Comparison of ENCODE assay signal across 9 mouse cellular contexts in genomic region chr12:28607546-28608305, GRCm38 (mm10). TPM values are rescaled to one million over a fixed set of nuclear protein-coding genes. Genes with fewer than 3 reads are reported as not detected.
DNase-seq lines count a peak whose midpoint lies in the region; ATAC-seq and TF ChIP-seq lines count a peak whose summit lies in the region.
"Had no signal": no experiment of that assay in that cellular context is flagged by ENCODE, and none has a peak within 500 bp of the region (broad histone marks: within the 10 kb centered on the region; RNA-seq: fewer than 3 reads in every experiment).

No protein-coding gene starts in this region.

- WGBS in heart, embryonic 10.5 days = 65% methylated on average over 17 of the region's 17 CpGs
- 48% methylated on average over 17 of the region's 17 CpGs for WGBS in heart, adult 2 months
- 59% methylated on average over 17 of the region's 17 CpGs for WGBS in hindbrain, embryonic 11.5 days
- WGBS in midbrain, embryonic 14.5 days = 26% methylated on average over 17 of the region's 17 CpGs
- WGBS in liver, embryonic 11.5 days = 63% methylated on average over 17 of the region's 17 CpGs

- H3K36me3 ChIP-seq in heart, embryonic 10.5 days = no peaks in the 10 kb centered on the region
- H3K36me3 ChIP-seq in heart, adult 2 months (ENCODE audit: control insufficient read depth, insufficient read depth, low read length) = no peaks in the 10 kb centered on the region
- H3K36me3 ChIP-seq in hindbrain, embryonic 11.5 days (ENCODE audit: control insufficient read depth, insufficient read depth, low read length) = no peaks in the 10 kb centered on the region
- no peaks in the 10 kb centered on the region for H3K36me3 ChIP-seq in midbrain, embryonic 14.5 days (ENCODE audit: control insufficient read depth, insufficient read depth, low read length)
- H3K36me3 ChIP-seq in liver, embryonic 11.5 days (ENCODE audit: control insufficient read depth, insufficient read depth, low read length) = no peaks in the 10 kb centered on the region

- no peak for DNase-seq in heart, embryonic 10.5 days (ENCODE audit: low spot score)
- DNase-seq in heart, adult 2 months = no peak
- peak; percentile 45 to 50 for DNase-seq in cerebellum, adult 18-20 months
- peak; percentile 13 for DNase-seq in hindbrain, embryonic 11.5 days (ENCODE audit: low spot score)
- DNase-seq in midbrain, embryonic 14.5 days = peak; percentile 73
- no peak for DNase-seq in spleen, postnatal 36 days (ENCODE audit: low spot score in 2 of 2)
- no peak for DNase-seq in liver, embryonic 11.5 days (ENCODE audit: low spot score)

- no peak for TF ChIP-seq CTCF in heart, adult 2 months (IDR thresholded peaks at IDR 0.05)

- no peaks in the 10 kb centered on the region for H3K79me2 ChIP-seq in heart, adult 2 months (replicated peaks; ENCODE audit: control insufficient read depth, insufficient read depth, low read length)

- no peak overlapping the region for H3K9ac ChIP-seq in heart, adult 2 months (ENCODE audit: low read depth, low read length)
- H3K9ac ChIP-seq in hindbrain, embryonic 11.5 days (ENCODE audit: low read depth, low read length) = no peak overlapping the region; the same call in 1 of the 2 replicates
- H3K9ac ChIP-seq in midbrain, embryonic 14.5 days (replicated peaks; ENCODE audit: low read length) = peak overlapping the region; percentile 51
- no peak overlapping the region for H3K9ac ChIP-seq in liver, embryonic 11.5 days (ENCODE audit: low read depth, low read length)

- H3K4me3 ChIP-seq in heart, embryonic 10.5 days = no peak overlapping the region
- H3K4me3 ChIP-seq in heart, adult 2 months = no peak overlapping the region
- no peak overlapping the region for H3K4me3 ChIP-seq in hindbrain, embryonic 11.5 days (ENCODE audit: low read depth, low read length)
- peak overlapping the region; percentile 14; the same call in 1 of the 2 replicates for H3K4me3 ChIP-seq in midbrain, embryonic 14.5 days (replicated peaks; ENCODE audit: low read depth, low read length)
- no peak overlapping the region for H3K4me3 ChIP-seq in liver, embryonic 11.5 days (ENCODE audit: low read depth, low read length)

- no peak for ATAC-seq in hindbrain, embryonic 11.5 days (ENCODE audit: low FRiP score)
- peak; percentile 82 for ATAC-seq in midbrain, embryonic 14.5 days (ENCODE audit: low FRiP score, low TSS enrichment)
- no peak for ATAC-seq in liver, embryonic 11.5 days (replicated peaks; ENCODE audit: low FRiP score)
- no peak for ATAC-seq in monocyte, adult 5-6 weeks (replicated peaks; ENCODE audit: insufficient number of reproducible peaks, low FRiP score, low TSS enrichment, poor library complexity, severe bottlenecking)

- peaks cover 12% of the 10 kb centered on the region for H3K4me1 ChIP-seq in heart, embryonic 10.5 days
- peaks cover 2% of the 10 kb centered on the region; the same call in 1 of the 2 replicates for H3K4me1 ChIP-seq in heart, adult 2 months (ENCODE audit: control insufficient read depth, insufficient read depth, low read length)
- H3K4me1 ChIP-seq in hindbrain, embryonic 11.5 days (replicated peaks; ENCODE audit: control insufficient read depth, insufficient read depth, low read length) = no peaks in the 10 kb centered on the region; the same call in 1 of the 2 replicates
- peaks cover 17% of the 10 kb centered on the region for H3K4me1 ChIP-seq in midbrain, embryonic 14.5 days (ENCODE audit: control insufficient read depth, insufficient read depth, low read length)
- no peaks in the 10 kb centered on the region for H3K4me1 ChIP-seq in liver, embryonic 11.5 days (replicated peaks; ENCODE audit: control insufficient read depth, insufficient read depth, low read length)

- peak overlapping the region; percentile 3; the same call in 1 of the 2 replicates for H3K27ac ChIP-seq in heart, embryonic 10.5 days
- no peak overlapping the region for H3K27ac ChIP-seq in heart, adult 2 months
- H3K27ac ChIP-seq in hindbrain, embryonic 11.5 days (ENCODE audit: low read depth, low read length) = no peak overlapping the region
- peak overlapping the region; percentile 90 for H3K27ac ChIP-seq in midbrain, embryonic 14.5 days (replicated peaks; ENCODE audit: low read depth, low read length)
- no peak overlapping the region for H3K27ac ChIP-seq in liver, embryonic 11.5 days (ENCODE audit: low read depth, low read length)
- H3K27ac ChIP-seq: kidney, postnatal 0 days had no signal

- H3K27me3 ChIP-seq in heart, embryonic 10.5 days (ENCODE audit: insufficient read depth, poor library complexity, severe bottlenecking) = no peaks in the 10 kb centered on the region
- no peaks in the 10 kb centered on the region for H3K27me3 ChIP-seq in heart, adult 2 months (ENCODE audit: control insufficient read depth, insufficient read depth, low read length)
- no peaks in the 10 kb centered on the region for H3K27me3 ChIP-seq in hindbrain, embryonic 11.5 days (ENCODE audit: control insufficient read depth, insufficient read depth, low read length)
- H3K27me3 ChIP-seq in midbrain, embryonic 14.5 days (ENCODE audit: control insufficient read depth, insufficient read depth, low read length) = no peaks in the 10 kb centered on the region
- H3K27me3 ChIP-seq in liver, embryonic 11.5 days (replicated peaks; ENCODE audit: control insufficient read depth, insufficient read depth, low read length) = no peaks in the 10 kb centered on the region

- intact Hi-C loops in heart, adult 2 months (cut with DNase I) = no loop called here

- TF ChIP-seq POLR2A in heart, adult 2 months (IDR thresholded peaks at IDR 0.05; ENCODE audit: insufficient read depth, low read depth, low read length) = no peak

- no peaks in the 10 kb centered on the region for H3K9me3 ChIP-seq in heart, embryonic 10.5 days
- H3K9me3 ChIP-seq in hindbrain, embryonic 11.5 days (ENCODE audit: control insufficient read depth, low read length) = no peaks in the 10 kb centered on the region
- H3K9me3 ChIP-seq in midbrain, embryonic 14.5 days (ENCODE audit: control insufficient read depth, low read length) = no peaks in the 10 kb centered on the region
- no peaks in the 10 kb centered on the region for H3K9me3 ChIP-seq in liver, embryonic 11.5 days (ENCODE audit: control insufficient read depth, low read length)

- no peak overlapping the region for H3K4me2 ChIP-seq in hindbrain, embryonic 11.5 days (replicated peaks; ENCODE audit: low read depth, low read length)
- peak overlapping the region; percentile 47 for H3K4me2 ChIP-seq in midbrain, embryonic 14.5 days (ENCODE audit: low read length)
- no peak overlapping the region for H3K4me2 ChIP-seq in liver, embryonic 11.5 days

- TF ChIP-seq EP300 in heart, adult 2 months (IDR thresholded peaks at IDR 0.05; ENCODE audit: insufficient read depth, low read depth, low read length) = no peak

RNA-seq across cellular contexts. Expression of gene Colec11, which starts 15.5 kb away (rescaled TPM):
- polyA plus RNA-seq in heart, embryonic 10.5 days (2016; fragmentation: Nextera tagmentation; extraction: Ambion mirVana) = 6.9 and 9.9 TPM in 2 replicates
- 10 to 100 TPM; 14.3 to 17.9 TPM for total RNA-seq in heart, adult 2 months (2021)
- 15.2 and 18.3 TPM in 2 replicates for polyA plus RNA-seq in heart, adult 2 months (2012; rRNA removed)
- 0.21 and 0.51 TPM in 2 replicates for polyA plus RNA-seq in hindbrain, embryonic 11.5 days (2014; fragmentation: Nextera tagmentation; extraction: Ambion mirVana)
- polyA plus RNA-seq in midbrain, embryonic 14.5 days (2014; fragmentation: Nextera tagmentation; extraction: Ambion mirVana) = 0.72 and 0.93 TPM in 2 replicates
- polyA plus RNA-seq in liver, embryonic 11.5 days (2014; fragmentation: Nextera tagmentation; extraction: Ambion mirVana) = 24.2 and 24.3 TPM in 2 replicates
- total RNA-seq in monocyte, adult 5-6 weeks (2017) = not detected in 3 replicates

RNA-seq across cellular contexts. Expression of gene Allc, which starts 25.4 kb away (rescaled TPM):
- polyA plus RNA-seq in heart, embryonic 10.5 days (2016; fragmentation: Nextera tagmentation; extraction: Ambion mirVana) = not detected in 2 replicates
- total RNA-seq in heart, adult 2 months (2021) = not detected
- polyA plus RNA-seq in heart, adult 2 months (2012; rRNA removed) = 0.10 and 0.12 TPM in 2 replicates
- polyA plus RNA-seq in hindbrain, embryonic 11.5 days (2014; fragmentation: Nextera tagmentation; extraction: Ambion mirVana) = not detected in 2 replicates
- polyA plus RNA-seq in midbrain, embryonic 14.5 days (2014; fragmentation: Nextera tagmentation; extraction: Ambion mirVana) = not detected in 2 replicates
- 0.13 TPM in 1 of 2 replicates, not detected in the other for polyA plus RNA-seq in liver, embryonic 11.5 days (2014; fragmentation: Nextera tagmentation; extraction: Ambion mirVana)
- total RNA-seq in monocyte, adult 5-6 weeks (2017) = 1.6 TPM in 1 of 3 replicates, not detected in the others
- polyA plus RNA-seq: kidney, postnatal 0 days had no signal

RNA-seq across cellular contexts. Expression of gene Rps7, which starts 28.0 kb away (rescaled TPM):
- polyA plus RNA-seq in heart, embryonic 10.5 days (2016; fragmentation: Nextera tagmentation; extraction: Ambion mirVana) = 484 and 569 TPM in 2 replicates
- 100 to 1,000 TPM; 228 to 303 TPM for total RNA-seq in heart, adult 2 months (2021)
- 176 and 182 TPM in 2 replicates for polyA plus RNA-seq in heart, adult 2 months (2012; rRNA removed)
- 766 and 780 TPM in 2 replicates for polyA plus RNA-seq in hindbrain, embryonic 11.5 days (2014; fragmentation: Nextera tagmentation; extraction: Ambion mirVana)
- polyA plus RNA-seq in midbrain, embryonic 14.5 days (2014; fragmentation: Nextera tagmentation; extraction: Ambion mirVana) = 653 and 682 TPM in 2 replicates
- polyA plus RNA-seq in liver, embryonic 11.5 days (2014; fragmentation: Nextera tagmentation; extraction: Ambion mirVana) = 1,023 and 1,028 TPM in 2 replicates
- total RNA-seq in monocyte, adult 5-6 weeks (2017) = 1,908 to 2,689 TPM (median 2,348 TPM) in 3 replicates

RNA-seq across cellular contexts. Expression of gene Rnaseh1, which starts 41.7 kb away (rescaled TPM):
- polyA plus RNA-seq in heart, embryonic 10.5 days (2016; fragmentation: Nextera tagmentation; extraction: Ambion mirVana) = 24.6 and 28.9 TPM in 2 replicates
- total RNA-seq in heart, adult 2 months (2021) = 1 to 10 TPM; 6.9 to 8.4 TPM
- 7.0 and 7.7 TPM in 2 replicates for polyA plus RNA-seq in heart, adult 2 months (2012; rRNA removed)
- polyA plus RNA-seq in hindbrain, embryonic 11.5 days (2014; fragmentation: Nextera tagmentation; extraction: Ambion mirVana) = 25.4 and 27.7 TPM in 2 replicates
- polyA plus RNA-seq in midbrain, embryonic 14.5 days (2014; fragmentation: Nextera tagmentation; extraction: Ambion mirVana) = 18.3 and 18.6 TPM in 2 replicates
- polyA plus RNA-seq in liver, embryonic 11.5 days (2014; fragmentation: Nextera tagmentation; extraction: Ambion mirVana) = 28.7 and 30.8 TPM in 2 replicates
- 11.4 to 33.2 TPM (median 23.3 TPM) in 3 replicates for total RNA-seq in monocyte, adult 5-6 weeks (2017)

RNA-seq across cellular contexts. Expression of gene Dcdc2c, which starts 55.5 kb away (rescaled TPM):
- 0.12 and 0.18 TPM in 2 replicates for polyA plus RNA-seq in heart, embryonic 10.5 days (2016; fragmentation: Nextera tagmentation; extraction: Ambion mirVana)
- under 1 TPM in 1 of 2 experiments, not detected in 1; 0.16 TPM for total RNA-seq in heart, adult 2 months (2021)
- not detected in 2 replicates for polyA plus RNA-seq in heart, adult 2 months (2012; rRNA removed)
- 0.14 and 0.22 TPM in 2 replicates for polyA plus RNA-seq in hindbrain, embryonic 11.5 days (2014; fragmentation: Nextera tagmentation; extraction: Ambion mirVana)
- polyA plus RNA-seq in midbrain, embryonic 14.5 days (2014; fragmentation: Nextera tagmentation; extraction: Ambion mirVana) = not detected in 2 replicates
- polyA plus RNA-seq in liver, embryonic 11.5 days (2014; fragmentation: Nextera tagmentation; extraction: Ambion mirVana) = not detected in 2 replicates
- total RNA-seq in monocyte, adult 5-6 weeks (2017) = 0.39 TPM in 1 of 3 replicates, not detected in the others
- polyA plus RNA-seq: kidney, postnatal 0 days had no signal

Comparison
In these comparisons a context has a peak if more than half of its experiments do, and no peak if none do; other contexts are left out.
1. H3K27ac ChIP-seq: peak in heart, embryonic 10.5 days (single experiment) and midbrain, embryonic 14.5 days (single experiment); none in heart, adult 2 months (single experiment), hindbrain, embryonic 11.5 days (single experiment) and liver, embryonic 11.5 days (single experiment).
2. DNase-seq: peak in cerebellum, adult 18-20 months (2 of 2), hindbrain, embryonic 11.5 days (single experiment) and midbrain, embryonic 14.5 days (single experiment); none in heart, embryonic 10.5 days (single experiment), heart, adult 2 months (0 of 2), spleen, postnatal 36 days (0 of 2) and liver, embryonic 11.5 days (single experiment).